Mouse (Mus musculus): ENCODE results near the gene Zfp365. TPM values are rescaled to one million over a fixed set of nuclear protein-coding genes. Genes with fewer than 3 reads are reported as not detected.

Gene Zfp365
- total and polyA plus RNA-seq, 3 experiments: 1.0 to 4.0 (median 1.2) TPM

DNA sequence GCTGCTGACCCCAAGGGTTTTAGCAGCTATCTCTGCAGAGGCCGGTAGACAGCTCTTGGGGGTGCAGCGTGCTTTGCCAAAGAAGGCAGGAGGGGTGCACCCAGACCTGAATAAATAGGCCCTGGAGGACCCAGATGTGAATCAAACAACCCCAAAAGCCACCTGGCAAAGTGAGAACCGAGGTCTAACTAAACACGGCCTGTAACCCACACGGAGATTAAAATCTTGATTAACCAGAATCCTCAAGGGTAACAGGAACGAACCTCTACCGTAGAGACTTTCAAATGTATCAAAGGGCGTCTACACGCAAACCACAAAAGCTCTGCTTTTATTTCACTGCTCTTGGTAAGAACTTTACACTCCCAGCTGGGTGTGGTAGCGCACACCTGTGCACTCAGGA lies 24.5 kb downstream of the Zfp365 start:
- no peak overlapping the region for H3K4me2 ChIP-seq (ENCODE audit: insufficient read depth, low read depth, poor library complexity, severe bottlenecking)
- H3K79me2 ChIP-seq (replicated peaks; ENCODE audit: control insufficient read depth, extremely low read depth, insufficient read depth, poor library complexity, severe bottlenecking): no peaks in the 10 kb centered on the region
- dilution Hi-C loops (cut with MboI; ENCODE audit: extremely low pct_ligation_motif_present, extremely low pct_unique_long_range_greater_than_20kb, low sequenced_read_pairs): no loop called here
- no peaks in the 10 kb centered on the region for H3K9me3 ChIP-seq (replicated peaks; ENCODE audit: low read length)
- no peak overlapping the region for H3K9ac ChIP-seq (ENCODE audit: insufficient read depth, low read depth)
- H3K4me1 ChIP-seq (ENCODE audit: control insufficient read depth in 1 of 2, insufficient read depth in 2 of 2): peaks cover 0 to 8% of the 10 kb centered on the region in 2 experiments; a peak in 1 of 4 replicates
- no peak overlapping the region for H3K4me3 ChIP-seq (replicated peaks in 1 of 3; ENCODE audit: low read depth in 2 of 3, low read length in 2 of 3, poor library complexity in 1 of 3)
- H3K27ac ChIP-seq (ENCODE audit: insufficient read depth, low read depth): no peak overlapping the region
- in situ Hi-C loops (cut with MboI; ENCODE audit: low pct_ligation_motif_present, low pct_unique_long_range_greater_than_20kb, low sequenced_read_pairs): no loop called here
- no peak for DNase-seq (ENCODE audit: extremely low read depth)
- no peaks in the 10 kb centered on the region for H3K27me3 ChIP-seq (replicated peaks)
- TF ChIP-seq USF1 (IDR thresholded peaks at IDR 0.05; ENCODE audit: low read depth, low read length) (no peak), KAT2A (IDR thresholded peaks at IDR 0.05; ENCODE audit: insufficient replicate concordance, low read length) (no peak), JUND (conservative IDR thresholded peaks at IDR 0.05; ENCODE audit: low read depth, low read length) (no peak), HCFC1 (IDR thresholded peaks at IDR 0.05; ENCODE audit: low read depth, low read length) (no peak), ETS1 (conservative IDR thresholded peaks at IDR 0.05; ENCODE audit: low read depth, low read length) (no peak), ZC3H11A (IDR thresholded peaks at IDR 0.05; ENCODE audit: low read depth, low read length) (no peak)
- peaks cover 0 to 2% of the 10 kb centered on the region in 2 experiments for H3K36me3 ChIP-seq (replicated peaks in 1 of 2; ENCODE audit: control insufficient read depth in 1 of 2, insufficient read depth in 1 of 2, low read length in 1 of 2)

DNA sequence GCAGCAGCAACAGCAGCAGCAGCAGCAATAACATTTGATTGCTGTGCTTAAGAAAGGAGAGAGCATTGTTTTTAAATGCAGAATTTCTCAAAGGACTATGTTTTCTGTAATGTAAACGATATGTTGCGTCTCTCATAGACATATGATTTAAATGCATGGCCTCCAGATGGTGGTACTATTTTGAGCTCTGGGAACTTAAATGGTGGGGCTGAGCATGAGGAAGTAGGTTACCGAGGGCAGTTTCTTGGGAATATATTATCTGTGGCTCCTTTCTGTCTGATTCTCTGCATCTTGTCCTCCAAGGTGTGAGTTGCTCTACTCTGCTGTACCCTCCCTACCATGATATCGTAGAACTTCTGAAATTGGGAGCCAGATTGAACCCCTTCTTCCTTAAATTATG lies 31.8 kb downstream of the Zfp365 start:
- TF ChIP-seq ZMIZ1 (IDR thresholded peaks at IDR 0.05; ENCODE audit: low read depth, low read length) (no peak), CHD1 (IDR thresholded peaks at IDR 0.05; ENCODE audit: low read depth, low read length) (no peak), USF1 (IDR thresholded peaks at IDR 0.05; ENCODE audit: low read depth, low read length) (no peak), SIN3A (IDR thresholded peaks at IDR 0.05; ENCODE audit: low read length) (no peak), CTCF (conservative IDR thresholded peaks at IDR 0.05 in 1 of 2, IDR thresholded peaks at IDR 0.05 in 1 of 2; ENCODE audit: low read depth in 2 of 2, low read length in 2 of 2) (no peak), UBTF (IDR thresholded peaks at IDR 0.05; ENCODE audit: low read depth, low read length) (no peak), PAX5 (IDR thresholded peaks at IDR 0.05; ENCODE audit: low read length) (no peak), MAFK (IDR thresholded peaks at IDR 0.05; ENCODE audit: insufficient replicate concordance, low read length) (no peak), TBP (conservative IDR thresholded peaks at IDR 0.05; ENCODE audit: low read depth, low read length) (no peak), POLR2A (IDR thresholded peaks at IDR 0.05; ENCODE audit: low read depth, low read length) (no peak), MYC (IDR thresholded peaks at IDR 0.05; ENCODE audit: low read depth, low read length) (no peak), MAX (IDR thresholded peaks at IDR 0.05; ENCODE audit: low read length) (no peak)
- Histone ChIP-seq H3K79me2 (replicated peaks; ENCODE audit: control insufficient read depth, extremely low read depth, insufficient read depth, poor library complexity, severe bottlenecking) (no peaks in the 10 kb centered on the region), H3K4me1 (ENCODE audit: control insufficient read depth in 1 of 2, insufficient read depth in 2 of 2) (no peaks in the 10 kb centered on the region), H3K4me3 (replicated peaks in 1 of 3; ENCODE audit: low read depth in 2 of 3, low read length in 2 of 3, poor library complexity in 1 of 3) (no peak overlapping the region), H3K9ac (ENCODE audit: insufficient read depth, low read depth) (no peak overlapping the region), H3K9me3 (replicated peaks; ENCODE audit: low read length) (no peaks in the 10 kb centered on the region), H3K27ac (ENCODE audit: insufficient read depth, low read depth) (no peak overlapping the region), H3K4me2 (ENCODE audit: insufficient read depth, low read depth, poor library complexity, severe bottlenecking) (no peak overlapping the region), H3K27me3 (replicated peaks) (no peaks in the 10 kb centered on the region), H3K36me3 (replicated peaks in 1 of 2; ENCODE audit: control insufficient read depth in 1 of 2, insufficient read depth in 1 of 2, low read length in 1 of 2) (no peaks in the 10 kb centered on the region)
- in situ Hi-C loops (cut with MboI; ENCODE audit: low pct_ligation_motif_present, low pct_unique_long_range_greater_than_20kb, low sequenced_read_pairs): no loop called here
- no peak for DNase-seq (ENCODE audit: extremely low read depth)
- dilution Hi-C loops (cut with MboI; ENCODE audit: extremely low pct_ligation_motif_present, extremely low pct_unique_long_range_greater_than_20kb, low sequenced_read_pairs): no loop called here
